Mouse (Mus musculus): Measurements from ENCODE around the gene Dnajc5g.

Dnajc5g gene

GRCm38 (mm10) chr5:31105814-31106335, at the start of gene Dnajc5g:
Dnajc5g (plus strand) TSS chr5:31106285.
- no peak for DNase-seq (ENCODE audit: low spot score in 2 of 2)

GRCm38 (mm10) chr5:31069810-31070209, 36.3 kb upstream of the Dnajc5g start:
- no peak for DNase-seq (ENCODE audit: low spot score in 2 of 2)

GRCm38 (mm10) chr5:31071059-31071458, 35.0 kb upstream of the Dnajc5g start:
- DNase-seq (ENCODE audit: low spot score in 2 of 2): no peak

GRCm38 (mm10) chr5:31071821-31072220, 34.3 kb upstream of the Dnajc5g start:
- DNase-seq (ENCODE audit: low spot score in 2 of 2): no peak

GRCm38 (mm10) chr5:31073176-31073575, 32.9 kb upstream of the Dnajc5g start:
- no peak for DNase-seq (ENCODE audit: low spot score in 2 of 2)

- DNase-seq (ENCODE audit: low spot score in 2 of 2): no peak
Measured at GRCm38 (mm10) chr5:31076346-31076745, 29.7 kb upstream of the Dnajc5g start.

- peak; percentile 76 to 77 for DNase-seq (ENCODE audit: low spot score in 2 of 2)
Measured at GRCm38 (mm10) chr5:31080059-31080794, 25.9 kb upstream of the Dnajc5g start.

GRCm38 (mm10) chr5:31080795-31081164, 25.3 kb upstream of the Dnajc5g start:
- DNase-seq (ENCODE audit: low spot score in 2 of 2): no peak

- DNase-seq (ENCODE audit: low spot score in 2 of 2): no peak
Measured at GRCm38 (mm10) chr5:31081386-31081785, 24.7 kb upstream of the Dnajc5g start.

GRCm38 (mm10) chr5:31082355-31082754, 23.7 kb upstream of the Dnajc5g start:
- peak; percentile 63 to 66 for DNase-seq (ENCODE audit: low spot score in 2 of 2)

- DNase-seq (ENCODE audit: low spot score in 2 of 2): no peak
Measured at GRCm38 (mm10) chr5:31082935-31083625, 23.0 kb upstream of the Dnajc5g start.

- no peak for DNase-seq (ENCODE audit: low spot score in 2 of 2)
Measured at GRCm38 (mm10) chr5:31083949-31084348, 22.1 kb upstream of the Dnajc5g start.

GRCm38 (mm10) chr5:31086606-31087005, 19.5 kb upstream of the Dnajc5g start:
- no peak for DNase-seq (ENCODE audit: low spot score in 2 of 2)

- no peak for DNase-seq (ENCODE audit: low spot score in 2 of 2)
Measured at GRCm38 (mm10) chr5:31087131-31087530, 19.0 kb upstream of the Dnajc5g start.

- DNase-seq (ENCODE audit: low spot score in 2 of 2): peak; percentile 68 to 70
Measured at GRCm38 (mm10) chr5:31092231-31092975, 13.7 kb upstream of the Dnajc5g start.

- peak; percentile 62 to 65 for DNase-seq (ENCODE audit: low spot score in 2 of 2)
Measured at GRCm38 (mm10) chr5:31093151-31094041, 12.7 kb upstream of the Dnajc5g start.

GRCm38 (mm10) chr5:31094100-31094798, 11.8 kb upstream of the Dnajc5g start:
- peak in 1 of 2 experiments; percentile 56 for DNase-seq (ENCODE audit: low spot score in 2 of 2)

GRCm38 (mm10) chr5:31094799-31095691, 11.0 kb upstream of the Dnajc5g start:
- peak; percentile 65 to 69 for DNase-seq (ENCODE audit: low spot score in 2 of 2)

GRCm38 (mm10) chr5:31095711-31096480, 10.2 kb upstream of the Dnajc5g start:
- no peak for DNase-seq (ENCODE audit: low spot score in 2 of 2)

All from right cerebral cortex, adult 2 months (tissue).